Mouse (Mus musculus) CD4-positive naive resting alpha-beta T cell, adult 57 days (primary cell): ENCODE measurements around the gene Gm4952. TPM values are rescaled to one million over a fixed set of nuclear protein-coding genes. Genes with fewer than 3 reads are reported as not detected.

ENCODE experiments used
- total RNA-seq: library from RNA; stranded (reverse); gene quantifications from one replicate; pipeline ENCODE4 v1.2.4, GENCODE M21; 2023

Gm4952 gene
- total RNA-seq: not detected

GRCm38 (mm10) chr19:12599674-12600073 is at the start of gene Gm4952:
TSS of gene Gm4952 (plus strand) at chr19:12599974.

GRCm38 (mm10) chr19:12633176-12633575 is 33.4 kb downstream of the Gm4952 start, which contains the start of gene Glyat:
TSS of gene Glyat (plus strand) at chr19:12633308.

DNA sequence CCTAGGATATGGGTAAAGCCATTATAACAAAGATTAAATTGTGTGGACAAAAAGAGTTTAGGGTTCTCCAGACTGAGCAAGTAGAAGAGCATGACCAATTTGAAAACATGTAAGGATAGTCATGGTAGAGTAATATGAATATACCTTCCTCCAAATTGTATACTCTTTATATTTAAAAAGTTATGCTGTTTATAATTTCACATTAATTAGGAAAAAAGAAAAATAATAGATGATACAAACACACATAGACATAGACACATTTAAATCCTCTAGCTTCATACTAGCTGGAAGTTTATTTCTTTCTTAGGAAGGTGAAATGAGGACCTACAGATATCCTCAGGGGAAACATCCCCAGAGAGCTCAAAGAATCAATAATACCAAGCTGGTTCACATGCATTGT is 70.4 kb downstream of the Gm4952 start, which contains the start of gene Olfr1442:
Olfr1442 (plus strand) TSS at position 301 of the 400 bp plus-strand sequence.

DNA sequence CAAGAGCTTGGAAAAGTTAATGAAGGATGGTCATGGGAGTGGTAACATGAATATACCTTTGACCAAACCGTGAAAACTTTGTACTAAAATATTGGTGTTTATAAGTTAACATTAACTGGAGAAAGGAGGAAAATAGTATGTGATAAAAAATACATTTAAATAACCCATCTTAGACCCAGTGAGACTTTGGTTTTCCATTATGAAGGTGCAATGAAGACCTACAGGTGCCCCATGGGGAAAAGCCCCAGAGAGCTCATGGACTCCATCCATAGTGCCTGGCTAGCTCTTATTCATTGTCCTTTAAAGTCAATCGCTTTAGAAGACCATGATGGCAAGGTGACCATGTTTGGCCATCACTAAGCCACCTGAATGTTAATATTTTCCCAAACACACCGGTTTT is 78.0 kb downstream of the Gm4952 start, which contains the start of gene Olfr1443:
Olfr1443 (plus strand) TSS at position 301 of the 400 bp plus-strand sequence.

Other genes with a start within 250 kb of the Gm4952 start
- gene Olfr1440, start 212.7 kb upstream of the Gm4952 start, total RNA-seq: not detected
- gene Olfr1441, start 182.5 kb upstream of the Gm4952 start, total RNA-seq: not detected
- gene Pfpl, start 172.1 kb upstream of the Gm4952 start, total RNA-seq: not detected
- gene Mpeg1, start 139.2 kb upstream of the Gm4952 start, total RNA-seq: 13.4 TPM
- gene Dtx4, start 98.5 kb upstream of the Gm4952 start, total RNA-seq: 3.3 TPM
- 15.0 TPM for gene Fam111a, start 54.2 kb upstream of the Gm4952 start, total RNA-seq
- gene Glyat, start 33.3 kb downstream of the Gm4952 start, total RNA-seq: not detected
- gene Olfr1442, start 70.5 kb downstream of the Gm4952 start, total RNA-seq: not detected
- gene Olfr1443, start 78.1 kb downstream of the Gm4952 start, total RNA-seq: not detected
- not detected for gene Keg1, start 95.8 kb downstream of the Gm4952 start, total RNA-seq
- gene Cntf, start 165.7 kb downstream of the Gm4952 start, total RNA-seq: 4.2 TPM
- gene Zfp91, start 196.2 kb downstream of the Gm4952 start, total RNA-seq: 71.0 TPM
- 23.8 TPM for gene Lpxn, start 196.2 kb downstream of the Gm4952 start, total RNA-seq
- gene Gm5244, start 246.7 kb downstream of the Gm4952 start, total RNA-seq: 1.1 TPM